Mouse (Mus musculus) ES-E14 (cell line): Measurements from ENCODE around the gene P2ry1.

ENCODE experiments used
- MAFK ChIP-seq: IDR thresholded peaks from 2 replicates; pipeline ENCODE4 v1.6.1; 2014; ENCODE audit warnings: mild to moderate bottlenecking, low read depth, low read length, inconsistent platforms; ENCODE audit not compliant: insufficient read depth
- ZC3H11A ChIP-seq: IDR thresholded peaks from 2 replicates; pipeline ENCODE4 v1.6.1; 2012; ENCODE audit warnings: low read depth, mild to moderate bottlenecking, inconsistent platforms, low read length, borderline replicate concordance

- TF ChIP-seq ZC3H11A, result no peak
- TF ChIP-seq MAFK, result no peak
Measured at GRCm38 (mm10) chr3:61004611-61005010, 2.0 kb downstream of the P2ry1 start.
